Mouse (Mus musculus) hindbrain, embryonic 10.5 days (tissue): ENCODE results near the gene Smim14. TPM values are rescaled to one million over a fixed set of nuclear protein-coding genes. Genes with fewer than 3 reads are reported as not detected.
A peak's percentile ranks its signal among the peaks of the same experiment; 100 is the strongest.
"Not testable (repeated sequence)": the region's sequence is repeated elsewhere in the genome, so short reads cannot be mapped to it uniquely, and the experiment has no call there.

Source experiments
- DNase-seq: peaks from one replicate; pipeline ENCODE4 v3.0.0-alpha.2; 2017; ENCODE audit warnings: low spot score
- H3K27ac ChIP-seq: fragments of 300-500 bp; sonication (generic); 2 replicates; pipeline ENCODE4 v1.5.1; 2016; ENCODE audit warnings: mild to moderate bottlenecking, moderate library complexity
- H3K27me3 ChIP-seq: fragments of 300-500 bp; sonication (generic); 2 replicates; pipeline ENCODE4 v1.6.1; 2016; ENCODE audit warnings: mild to moderate bottlenecking; ENCODE audit not compliant: poor library complexity, insufficient read depth, severe bottlenecking
- H3K36me3 ChIP-seq: fragments of 300-500 bp; sonication (generic); 2 replicates; pipeline ENCODE4 v1.6.1; 2016; ENCODE audit warnings: mild to moderate bottlenecking, moderate library complexity
- H3K4me1 ChIP-seq: fragments of 300-500 bp; sonication (generic); replicated peaks from 2 replicates; pipeline ENCODE4 v1.6.1; 2016; ENCODE audit warnings: mild to moderate bottlenecking
- H3K4me3 ChIP-seq: fragments of 300-500 bp; sonication (generic); 2 replicates; pipeline ENCODE4 v1.5.1; 2016; ENCODE audit warnings: mild to moderate bottlenecking, moderate library complexity
- H3K9me3 ChIP-seq: fragments of 300-500 bp; sonication (generic); 2 replicates; pipeline ENCODE4 v1.6.1; 2016; ENCODE audit warnings: mild to moderate bottlenecking, moderate library complexity
- WGBS: fragments of 180-500 bp; shearing (Covaris S2); methylation state at CpG from one replicate; pipeline ENCODE4 v1.1.7; 2016; 5-methylcytosine and 5-hydroxymethylcytosine counted together
- polyA plus RNA-seq: library from polyadenylated mRNA; unstranded; fragments of >200 nt; fragmentation: Nextera tagmentation; extraction: Ambion mirVana; gene quantifications from 2 replicates; pipeline ENCODE4 v1.2.1, GENCODE M21; 2016

The Smim14 gene
- polyA plus RNA-seq, 1 experiment from 2014 or later, result 106 TPM

- H3K9me3 ChIP-seq, result no peaks in the 10 kb centered on the region
- peaks cover 21% of the 10 kb centered on the region; the same call in 1 of the 2 replicates for H3K36me3 ChIP-seq
- H3K4me3 ChIP-seq, result peak overlapping the region; percentile 96
- H3K4me1 ChIP-seq, result peaks cover 18% of the 10 kb centered on the region
- H3K27ac ChIP-seq, result no peak overlapping the region
- DNase-seq, result no peak
- H3K27me3 ChIP-seq, result no peaks in the 10 kb centered on the region
- WGBS, result 26% methylated on average over 4 of the region's 4 CpGs
These were observed 1.8 kb upstream of the Smim14 start for GRCm38 (mm10) chr5:65538829-65539228.

- H3K27ac ChIP-seq, result peak overlapping the region; percentile 99
- no peaks in the 10 kb centered on the region for H3K9me3 ChIP-seq
- 1% methylated on average over 4 of the region's 4 CpGs for WGBS
- DNase-seq, result no peak
- no peaks in the 10 kb centered on the region for H3K27me3 ChIP-seq
- peaks cover 18% of the 10 kb centered on the region for H3K4me1 ChIP-seq
- peak overlapping the region; percentile 96 for H3K4me3 ChIP-seq
- H3K36me3 ChIP-seq, result peaks cover 21% of the 10 kb centered on the region; the same call in 1 of the 2 replicates
These were observed 1.1 kb upstream of the Smim14 start for GRCm38 (mm10) chr5:65538121-65538520.

- Histone ChIP-seq H3K27me3 (no peaks in the 10 kb centered on the region), H3K9me3 (no peaks in the 10 kb centered on the region), H3K36me3 (peaks cover 21% of the 10 kb centered on the region; the same call in 1 of the 2 replicates), H3K27ac (peak overlapping the region; percentile 99), H3K4me1 (peaks cover 18% of the 10 kb centered on the region), H3K4me3 (peak overlapping the region; percentile 96)
- under 1% methylated on average over 58 of the region's 59 CpGs for WGBS
- peak; percentile 77 for DNase-seq
These were observed 562 bp upstream of the Smim14 start for GRCm38 (mm10) chr5:65537420-65538071.

GRCm38 (mm10) chr5:65536068-65536465 is 917 bp downstream of the Smim14 start:
- Histone ChIP-seq H3K4me1 (peaks cover 18% of the 10 kb centered on the region), H3K36me3 (peaks cover 13% of the 10 kb centered on the region; the same call in 1 of the 2 replicates), H3K4me3 (peak overlapping the region; percentile 96), H3K27ac (peak overlapping the region; percentile 99)
- not testable (repeated sequence) for H3K27me3 ChIP-seq, H3K9me3 ChIP-seq, DNase-seq
- WGBS, result 88% methylated on average over 10 of the region's 10 CpGs

- DNase-seq, result peak; percentile 6
- H3K27ac ChIP-seq, result no peak overlapping the region
- peaks cover 10% of the 10 kb centered on the region; the same call in 1 of the 2 replicates for H3K36me3 ChIP-seq
- H3K4me1 ChIP-seq, result peaks cover 18% of the 10 kb centered on the region
- no peaks in the 10 kb centered on the region for H3K27me3 ChIP-seq
- H3K4me3 ChIP-seq, result no peak overlapping the region
- no peaks in the 10 kb centered on the region for H3K9me3 ChIP-seq
- WGBS, result 72% methylated on average over 5 of the region's 5 CpGs
These were observed 1.4 kb downstream of the Smim14 start for GRCm38 (mm10) chr5:65535457-65536067.

GRCm38 (mm10) chr5:65534496-65534895 is 2.5 kb downstream of the Smim14 start:
- Histone ChIP-seq H3K4me1 (peaks cover 15% of the 10 kb centered on the region), H3K36me3 (peaks cover 3% of the 10 kb centered on the region; the same call in 1 of the 2 replicates), H3K27me3 (no peaks in the 10 kb centered on the region), H3K9me3 (no peaks in the 10 kb centered on the region), H3K4me3 (no peak overlapping the region), H3K27ac (no peak overlapping the region)
- no peak for DNase-seq
- WGBS, result 71% methylated on average over 4 of the region's 4 CpGs

GRCm38 (mm10) chr5:65531283-65531682 is 5.7 kb downstream of the Smim14 start:
- 78% methylated on average over 3 of the region's 3 CpGs for WGBS

GRCm38 (mm10) chr5:65525674-65526443 is 11.1 kb downstream of the Smim14 start:
- no peak overlapping the region for H3K27ac ChIP-seq
- no peaks in the 10 kb centered on the region for H3K27me3 ChIP-seq
- WGBS, result 5% methylated on average over 8 of the region's 8 CpGs
- peaks cover 10% of the 10 kb centered on the region for H3K4me1 ChIP-seq
- no peak overlapping the region for H3K4me3 ChIP-seq
- H3K9me3 ChIP-seq, result no peaks in the 10 kb centered on the region
- no peak for DNase-seq
- H3K36me3 ChIP-seq, result no peaks in the 10 kb centered on the region

More at GRCm38 (mm10) chr5:65531283-65531682, 5.7 kb downstream of the Smim14 start:
- Histone ChIP-seq H3K27ac (no peak overlapping the region), H3K27me3 (no peaks in the 10 kb centered on the region), H3K4me3 (no peak overlapping the region), H3K4me1 (peaks cover 4% of the 10 kb centered on the region), H3K9me3 (no peaks in the 10 kb centered on the region), H3K36me3 (no peaks in the 10 kb centered on the region)
- DNase-seq, result no peak

- H3K9me3 ChIP-seq, result no peaks in the 10 kb centered on the region
- DNase-seq, result no peak
- peaks cover 10% of the 10 kb centered on the region for H3K4me1 ChIP-seq
- H3K4me3 ChIP-seq, result no peak overlapping the region
- no peak overlapping the region for H3K27ac ChIP-seq
- 79% methylated on average over 4 of the region's 4 CpGs for WGBS
- no peaks in the 10 kb centered on the region for H3K36me3 ChIP-seq
- no peaks in the 10 kb centered on the region for H3K27me3 ChIP-seq
These were observed 12.2 kb downstream of the Smim14 start for GRCm38 (mm10) chr5:65524831-65525230.

GRCm38 (mm10) chr5:65521803-65522202 is 15.2 kb downstream of the Smim14 start:
- peaks cover 10% of the 10 kb centered on the region for H3K4me1 ChIP-seq
- H3K4me3 ChIP-seq, result no peak overlapping the region
- H3K27me3 ChIP-seq, result no peaks in the 10 kb centered on the region
- no peaks in the 10 kb centered on the region for H3K9me3 ChIP-seq
- WGBS, result 87% methylated on average over 1 of the region's 1 CpGs
- no peak for DNase-seq
- H3K27ac ChIP-seq, result no peak overlapping the region
- no peaks in the 10 kb centered on the region for H3K36me3 ChIP-seq

GRCm38 (mm10) chr5:65514635-65515278 is 22.2 kb downstream of the Smim14 start:
- Histone ChIP-seq H3K36me3 (no peaks in the 10 kb centered on the region), H3K27me3 (no peaks in the 10 kb centered on the region), H3K9me3 (no peaks in the 10 kb centered on the region), H3K27ac (no peak overlapping the region), H3K4me3 (no peak overlapping the region), H3K4me1 (0 out of 2 replicates have a peak, but pooled peaks cover 3% of the 10 kb centered on the region)
- DNase-seq, result no peak
- 69% methylated on average over 5 of the region's 5 CpGs for WGBS

- Histone ChIP-seq H3K9me3 (no peaks in the 10 kb centered on the region), H3K36me3 (no peaks in the 10 kb centered on the region), H3K27ac (no peak overlapping the region), H3K4me1 (0 out of 2 replicates have a peak, but pooled peaks cover 3% of the 10 kb centered on the region), H3K4me3 (no peak overlapping the region), H3K27me3 (no peaks in the 10 kb centered on the region)
- 87% methylated on average over 3 of the region's 3 CpGs for WGBS
- DNase-seq, result no peak
These were observed 23.5 kb downstream of the Smim14 start for GRCm38 (mm10) chr5:65513506-65513905.
